Mouse (Mus musculus): ENCODE data around the gene Slc26a10. TPM values are rescaled to one million over a fixed set of nuclear protein-coding genes. Genes with fewer than 3 reads are reported as not detected.
"Not testable (repeated sequence)": the region's sequence is repeated elsewhere in the genome, so short reads cannot be mapped to it uniquely, and the experiment has no call there.

Slc26a10 gene
- total and polyA plus RNA-seq, 2 experiments from 2014 or later = 0.31 to 1.1 TPM

- H3K27ac ChIP-seq = peak within 1 kb of the TSS; percentile 91
- H3K4me2 ChIP-seq (ENCODE audit: low read depth, low read length) = peak within 1 kb of the TSS; percentile 99
- no peaks in the 10 kb centered on the region for H3K9me3 ChIP-seq (ENCODE audit: low read length)
- H3K4me3 ChIP-seq (ENCODE audit: low read length) = peak within 1 kb of the TSS; percentile 93
- H3K9ac ChIP-seq (replicated peaks; ENCODE audit: low read length) = peak within 1 kb of the TSS; percentile 98
- under 1% methylated on average over 33 of the region's 47 CpGs for WGBS
- H3K27me3 ChIP-seq (ENCODE audit: insufficient read depth, low read length) = no peaks in the 10 kb centered on the region
- peaks cover 9% of the 10 kb centered on the region for H3K4me1 ChIP-seq (ENCODE audit: insufficient read depth, low read length)
- DNase-seq (ENCODE audit: low spot score) (peak; percentile 69), ATAC-seq (peak; percentile 67)
- peak; percentile 12; the same call in 1 of the 2 replicates for TF ChIP-seq CTCF (IDR thresholded peaks at IDR 0.05; ENCODE audit: low read depth)
- H3K36me3 ChIP-seq (ENCODE audit: insufficient read depth, low read length) = peaks cover 5% of the 10 kb centered on the region
Measured at GRCm38 (mm10) chr10:127195328-127196129, 15.1 kb upstream of the Slc26a10 start, which contains the start of gene Dtx3. Dtx3 (minus strand) TSS chr10:127195728.

DNA sequence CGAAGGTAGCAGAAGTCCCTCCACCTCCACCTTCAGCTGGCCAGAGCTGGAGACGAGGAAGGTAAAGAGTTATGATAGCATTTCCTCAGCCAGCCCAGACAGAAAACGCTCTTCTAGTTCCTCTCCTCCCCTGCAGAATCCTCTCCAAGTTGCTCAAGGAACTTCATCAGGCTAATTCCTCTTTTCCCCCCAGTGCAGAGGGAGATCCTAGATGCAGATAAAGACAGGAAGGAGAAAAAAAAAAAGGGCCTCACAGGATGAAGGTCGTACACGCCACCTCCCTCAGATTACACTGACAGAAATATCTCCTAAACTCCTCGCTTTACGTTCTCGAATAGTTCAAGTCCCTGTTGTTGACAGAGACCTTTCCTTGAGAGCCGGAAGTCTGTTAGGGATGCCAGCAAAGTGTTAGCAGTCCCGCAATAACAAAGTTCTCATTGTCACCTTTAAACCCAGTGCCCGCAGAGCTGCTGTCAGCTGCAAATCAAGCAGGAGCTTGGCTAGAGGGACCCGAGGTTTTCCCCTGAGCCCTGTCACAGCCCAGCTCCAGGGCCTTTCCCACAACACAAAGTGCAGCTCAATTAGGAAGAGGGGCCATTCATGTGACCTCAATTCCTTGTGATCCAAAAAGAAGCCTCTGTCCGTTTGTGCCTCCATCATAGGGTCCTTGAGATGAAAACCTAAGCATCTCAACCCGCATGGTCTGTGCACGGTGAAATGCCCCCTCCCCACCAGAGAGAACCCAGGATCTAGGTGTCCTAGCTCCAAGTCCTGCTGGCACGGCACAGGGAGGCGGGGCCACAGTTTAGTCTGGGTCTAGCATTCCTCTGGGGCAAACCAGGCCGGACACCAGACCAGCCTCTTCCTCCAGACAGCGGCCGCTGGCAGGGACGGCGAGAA lies 14.2 kb upstream of the Slc26a10 start:
- WGBS = 14% methylated on average over 22 of the region's 22 CpGs
- Histone ChIP-seq H3K9ac (replicated peaks; ENCODE audit: low read length) (peak overlapping the region; percentile 98), H3K36me3 (ENCODE audit: insufficient read depth, low read length) (peaks cover 7% of the 10 kb centered on the region), H3K9me3 (ENCODE audit: low read length) (no peaks in the 10 kb centered on the region), H3K27ac (peak overlapping the region; percentile 91), H3K4me3 (ENCODE audit: low read length) (peak overlapping the region; percentile 93), H3K4me1 (ENCODE audit: insufficient read depth, low read length) (peaks cover 9% of the 10 kb centered on the region), H3K4me2 (ENCODE audit: low read depth, low read length) (peak overlapping the region; percentile 99), H3K27me3 (ENCODE audit: insufficient read depth, low read length) (no peaks in the 10 kb centered on the region)
- DNase-seq (ENCODE audit: low spot score) (peak; percentile 53), ATAC-seq (0 out of 2 replicates have a peak, but pooled peaks have one; percentile 30)
- no peak for TF ChIP-seq CTCF (IDR thresholded peaks at IDR 0.05; ENCODE audit: low read depth)

DNA sequence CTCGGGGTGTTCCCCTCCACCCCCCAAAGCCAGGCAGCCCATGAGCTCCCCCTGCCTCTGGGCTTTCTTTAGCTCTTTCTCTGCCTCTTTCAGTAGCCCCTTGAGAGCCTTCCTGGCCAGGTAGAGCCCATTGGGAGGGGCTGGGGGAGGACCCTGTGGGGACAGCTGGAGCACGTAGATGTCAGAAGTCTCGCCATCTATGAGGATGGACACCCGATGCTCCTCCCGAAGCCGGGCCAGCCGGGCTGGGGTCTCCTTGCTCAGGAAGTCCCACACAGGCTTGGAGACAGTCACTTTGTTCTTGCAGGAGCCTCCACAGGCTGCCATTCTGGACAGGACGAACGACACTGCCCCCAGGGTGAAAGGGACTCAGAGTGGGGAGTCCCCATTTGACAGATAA lies 12.6 kb upstream of the Slc26a10 start:
- Histone ChIP-seq H3K36me3 (ENCODE audit: insufficient read depth, low read length) (peaks cover 4% of the 10 kb centered on the region), H3K4me2 (ENCODE audit: low read depth, low read length) (no peak overlapping the region), H3K9me3 (ENCODE audit: low read length) (no peaks in the 10 kb centered on the region), H3K9ac (replicated peaks; ENCODE audit: low read length) (0 out of 2 replicates have a peak overlapping the region, but pooled peaks have one; percentile 13), H3K4me1 (ENCODE audit: insufficient read depth, low read length) (peaks cover 16% of the 10 kb centered on the region), H3K27me3 (ENCODE audit: insufficient read depth, low read length) (no peaks in the 10 kb centered on the region), H3K27ac (no peak overlapping the region), H3K4me3 (ENCODE audit: low read length) (no peak overlapping the region)
- no peak for TF ChIP-seq CTCF (IDR thresholded peaks at IDR 0.05; ENCODE audit: low read depth)
- DNase-seq (ENCODE audit: low spot score) (no peak), ATAC-seq (no peak)
- 82% methylated on average over 9 of the region's 9 CpGs for WGBS

- not testable (repeated sequence) for H3K27ac ChIP-seq; H3K9ac ChIP-seq (replicated peaks; ENCODE audit: low read length); ATAC-seq; H3K4me3 ChIP-seq (ENCODE audit: low read length); H3K36me3 ChIP-seq (ENCODE audit: insufficient read depth, low read length); H3K4me2 ChIP-seq (ENCODE audit: low read depth, low read length); H3K9me3 ChIP-seq (ENCODE audit: low read length); H3K27me3 ChIP-seq (ENCODE audit: insufficient read depth, low read length); DNase-seq (ENCODE audit: low spot score)
- peaks cover 16% of the 10 kb centered on the region for H3K4me1 ChIP-seq (ENCODE audit: insufficient read depth, low read length)
- WGBS = 88% methylated on average over 1 of the region's 1 CpGs
Measured at GRCm38 (mm10) chr10:127192057-127192328, 11.5 kb upstream of the Slc26a10 start.

- Histone ChIP-seq H3K27me3 (ENCODE audit: insufficient read depth, low read length) (no peaks in the 10 kb centered on the region), H3K4me2 (ENCODE audit: low read depth, low read length) (no peak overlapping the region), H3K27ac (no peak overlapping the region), H3K9ac (replicated peaks; ENCODE audit: low read length) (no peak overlapping the region), H3K4me1 (ENCODE audit: insufficient read depth, low read length) (peaks cover 16% of the 10 kb centered on the region), H3K36me3 (ENCODE audit: insufficient read depth, low read length) (peaks cover 4% of the 10 kb centered on the region), H3K4me3 (ENCODE audit: low read length) (no peak overlapping the region), H3K9me3 (ENCODE audit: low read length) (no peaks in the 10 kb centered on the region)
- ATAC-seq = no peak
- 75% methylated on average over 19 of the region's 19 CpGs for WGBS
- no peak for TF ChIP-seq CTCF (IDR thresholded peaks at IDR 0.05; ENCODE audit: low read depth)
- no peak for DNase-seq (ENCODE audit: low spot score)
Measured at GRCm38 (mm10) chr10:127191191-127192056, 11.0 kb upstream of the Slc26a10 start.

Measured in hindbrain, postnatal 0 days (tissue).